Mouse (Mus musculus) cerebellum, adult 2 months (tissue): Measurements from ENCODE around the gene Eef1akmt4.

Experiments used
- CTCF ChIP-seq: fragments of 200-500 bp; IDR thresholded peaks from 2 replicates; pipeline ENCODE4 v1.5.1; 2011; ENCODE audit warnings: low read depth, mild to moderate bottlenecking, control low read depth, low read length, moderate library complexity, borderline replicate concordance; ENCODE audit not compliant: insufficient read depth
- POLR2A ChIP-seq: fragments of 200-500 bp; IDR thresholded peaks from 2 replicates; pipeline ENCODE4 v1.6.1; 2011; ENCODE audit warnings: low read length, control low read depth, borderline replicate concordance; ENCODE audit not compliant: insufficient read depth

DNA sequence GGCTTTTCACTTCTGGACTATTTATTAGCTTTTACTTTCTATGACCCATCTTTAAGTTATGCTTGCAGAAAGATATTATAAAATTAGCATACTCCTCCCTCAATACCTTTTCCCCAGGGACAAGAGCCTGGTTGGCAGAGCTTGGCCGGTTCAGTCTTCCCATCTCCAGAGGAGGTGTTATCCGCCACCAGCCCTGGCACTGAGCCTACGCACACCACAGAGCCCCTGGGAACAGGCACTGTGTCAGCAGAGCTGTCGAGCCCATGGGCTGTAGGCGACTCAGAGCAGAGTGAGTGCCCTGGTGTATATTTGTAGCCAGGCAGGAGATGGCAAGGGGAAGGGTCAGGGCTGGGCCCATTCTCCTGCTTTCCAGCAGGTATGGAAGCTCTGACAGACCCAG lies 10.9 kb upstream of the Eef1akmt4 start:
- no peak for TF ChIP-seq POLR2A
- TF ChIP-seq CTCF = no peak
